Mouse (Mus musculus): ENCODE results near the gene Zfand2b. TPM values are rescaled to one million over a fixed set of nuclear protein-coding genes. Genes with fewer than 3 reads are reported as not detected.

Zfand2b gene
- polyA plus RNA-seq, 1 experiment from 2014 or later = 32.1 TPM

Small RNAs within 50 kb of the gene (microRNA-seq; reads per million reads assigned to microRNA genes)
- not detected for gene Gm27943

Other genes starting within 250 kb of the Zfand2b start
- not detected in 2 replicates for gene Cfap65, start 233.0 kb upstream of the Zfand2b start, polyA plus RNA-seq (2016; fragmentation: Nextera tagmentation; extraction: Ambion mirVana)
- gene Ihh, start 217.0 kb upstream of the Zfand2b start, polyA plus RNA-seq (2016; fragmentation: Nextera tagmentation; extraction: Ambion mirVana) = 0.11 and 0.75 TPM in 2 replicates
- 10.2 and 10.3 TPM in 2 replicates for gene Nhej1, start 43.4 kb upstream of the Zfand2b start, polyA plus RNA-seq (2016; fragmentation: Nextera tagmentation; extraction: Ambion mirVana)
- gene Slc23a3, start 34.8 kb upstream of the Zfand2b start, polyA plus RNA-seq (2016; fragmentation: Nextera tagmentation; extraction: Ambion mirVana) = 0.06 TPM in 1 of 2 replicates, not detected in the other
- gene Cnppd1, start 25.9 kb upstream of the Zfand2b start, polyA plus RNA-seq (2016; fragmentation: Nextera tagmentation; extraction: Ambion mirVana) = 36.3 TPM in 2 replicates
- gene Retreg2, start 25.9 kb upstream of the Zfand2b start, polyA plus RNA-seq (2016; fragmentation: Nextera tagmentation; extraction: Ambion mirVana) = 30.4 and 37.5 TPM in 2 replicates
- gene Abcb6, start 11.7 kb downstream of the Zfand2b start, polyA plus RNA-seq (2016; fragmentation: Nextera tagmentation; extraction: Ambion mirVana) = 24.6 and 29.8 TPM in 2 replicates
- gene Ankzf1, start 23.5 kb downstream of the Zfand2b start, polyA plus RNA-seq (2016; fragmentation: Nextera tagmentation; extraction: Ambion mirVana) = 24.7 and 28.5 TPM in 2 replicates
- 27.5 and 36.0 TPM in 2 replicates for gene Atg9a, start 23.6 kb downstream of the Zfand2b start, polyA plus RNA-seq (2016; fragmentation: Nextera tagmentation; extraction: Ambion mirVana)
- gene Glb1l, start 42.2 kb downstream of the Zfand2b start, polyA plus RNA-seq (2016; fragmentation: Nextera tagmentation; extraction: Ambion mirVana) = 7.9 and 10.9 TPM in 2 replicates
- 103 and 131 TPM in 2 replicates for gene Stk16, start 42.2 kb downstream of the Zfand2b start, polyA plus RNA-seq (2016; fragmentation: Nextera tagmentation; extraction: Ambion mirVana)
- gene Tuba4a, start 51.2 kb downstream of the Zfand2b start, polyA plus RNA-seq (2016; fragmentation: Nextera tagmentation; extraction: Ambion mirVana) = 35.2 and 50.8 TPM in 2 replicates
- not detected in 2 replicates for gene A630095N17Rik, start 63.5 kb downstream of the Zfand2b start, polyA plus RNA-seq (2016; fragmentation: Nextera tagmentation; extraction: Ambion mirVana)
- 24.5 and 32.4 TPM in 2 replicates for gene Dnajb2, start 67.8 kb downstream of the Zfand2b start, polyA plus RNA-seq (2016; fragmentation: Nextera tagmentation; extraction: Ambion mirVana)
- 0.70 and 0.84 TPM in 2 replicates for gene Ptprn, start 95.9 kb downstream of the Zfand2b start, polyA plus RNA-seq (2016; fragmentation: Nextera tagmentation; extraction: Ambion mirVana)
- gene Resp18, start 109.8 kb downstream of the Zfand2b start, polyA plus RNA-seq (2016; fragmentation: Nextera tagmentation; extraction: Ambion mirVana) = not detected in 2 replicates
- 142 and 144 TPM in 2 replicates for gene Dnpep, start 149.3 kb downstream of the Zfand2b start, polyA plus RNA-seq (2016; fragmentation: Nextera tagmentation; extraction: Ambion mirVana)
- 341 and 642 TPM in 2 replicates for gene Des, start 191.7 kb downstream of the Zfand2b start, polyA plus RNA-seq (2016; fragmentation: Nextera tagmentation; extraction: Ambion mirVana)
- gene Speg, start 206.7 kb downstream of the Zfand2b start, polyA plus RNA-seq (2016; fragmentation: Nextera tagmentation; extraction: Ambion mirVana) = 77.9 and 80.0 TPM in 2 replicates